Mouse (Mus musculus): ENCODE data around the gene Pum3. TPM values are rescaled to one million over a fixed set of nuclear protein-coding genes. Genes with fewer than 3 reads are reported as not detected.
"Not testable (repeated sequence)": the region's sequence is repeated elsewhere in the genome, so short reads cannot be mapped to it uniquely, and the experiment has no call there.

Gene Pum3
- total and polyA plus RNA-seq, 2 experiments from 2014 or later = 19.8 to 56.9 TPM

DNA sequence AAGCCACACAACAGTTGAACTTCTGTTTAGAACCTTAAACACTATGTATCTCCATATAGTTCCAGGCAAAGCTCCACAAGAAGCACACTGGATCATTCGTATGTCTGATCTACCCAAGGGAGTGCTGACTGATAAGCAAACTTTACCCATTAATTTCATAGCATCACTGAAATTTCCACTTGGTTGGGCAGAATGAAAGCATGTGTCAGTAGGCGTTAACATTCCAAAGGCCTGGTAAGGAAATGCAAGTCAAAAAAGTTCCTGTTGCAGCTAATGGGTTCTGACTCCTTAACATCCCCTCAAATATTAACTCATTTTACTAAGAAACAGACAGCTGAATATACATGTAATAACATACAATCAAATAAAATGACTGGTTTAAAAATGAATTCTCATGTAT lies 37.2 kb downstream of the Pum3 start:
- H3K4me2 ChIP-seq (ENCODE audit: low read depth, low read length, poor library complexity, severe bottlenecking) = no peak overlapping the region
- ATAC-seq (ENCODE audit: low FRiP score) (no peak), DNase-seq (ENCODE audit: low spot score) (no peak)
- no peak overlapping the region for H3K27ac ChIP-seq (ENCODE audit: low read depth, low read length)
- H3K4me3 ChIP-seq (ENCODE audit: low read depth, low read length) = no peak overlapping the region
- peaks cover 31% of the 10 kb centered on the region for H3K36me3 ChIP-seq (ENCODE audit: insufficient read depth, low read length)
- H3K4me1 ChIP-seq (ENCODE audit: insufficient read depth, low read length) = no peaks in the 10 kb centered on the region
- TF ChIP-seq CTCF (IDR thresholded peaks at IDR 0.05) = no peak
- H3K9ac ChIP-seq (replicated peaks; ENCODE audit: low read length, poor library complexity, severe bottlenecking) = no peak overlapping the region
- WGBS = 88% methylated on average over 2 of the region's 2 CpGs
- H3K9me3 ChIP-seq (ENCODE audit: low read length) = no peaks in the 10 kb centered on the region
- H3K27me3 ChIP-seq (ENCODE audit: insufficient read depth, low read length) = no peaks in the 10 kb centered on the region

DNA sequence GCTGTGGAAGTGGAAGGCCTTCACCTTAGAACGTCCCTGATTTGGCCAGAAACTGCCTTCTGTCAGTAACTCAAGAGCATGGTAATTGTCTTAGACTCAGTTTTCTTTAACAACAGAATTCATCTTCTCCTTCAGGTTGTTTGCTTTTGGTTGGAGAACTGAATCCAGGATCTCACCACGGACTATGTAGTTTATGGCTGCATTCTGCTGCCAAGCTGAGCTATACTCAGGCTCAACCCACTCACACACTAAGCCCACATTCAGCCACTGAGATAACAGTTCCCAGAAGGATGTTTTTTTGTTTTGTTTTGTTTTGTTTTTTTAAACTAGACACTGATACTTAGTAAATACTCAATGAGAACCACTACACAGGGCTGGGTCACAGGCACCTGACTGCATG lies 38.3 kb downstream of the Pum3 start:
- no peak for TF ChIP-seq CTCF (IDR thresholded peaks at IDR 0.05)
- Histone ChIP-seq H3K9ac (replicated peaks; ENCODE audit: low read length, poor library complexity, severe bottlenecking) (no peak overlapping the region), H3K27ac (ENCODE audit: low read depth, low read length) (no peak overlapping the region), H3K4me1 (ENCODE audit: insufficient read depth, low read length) (no peaks in the 10 kb centered on the region), H3K27me3 (ENCODE audit: insufficient read depth, low read length) (no peaks in the 10 kb centered on the region), H3K9me3 (ENCODE audit: low read length) (no peaks in the 10 kb centered on the region), H3K36me3 (ENCODE audit: insufficient read depth, low read length) (peaks cover 35% of the 10 kb centered on the region), H3K4me2 (ENCODE audit: low read depth, low read length, poor library complexity, severe bottlenecking) (no peak overlapping the region), H3K4me3 (ENCODE audit: low read depth, low read length) (no peak overlapping the region)
- no peak for DNase-seq (ENCODE audit: low spot score)
- ATAC-seq (ENCODE audit: low FRiP score) = no peak
- WGBS = 99% methylated on average over 2 of the region's 2 CpGs

DNA sequence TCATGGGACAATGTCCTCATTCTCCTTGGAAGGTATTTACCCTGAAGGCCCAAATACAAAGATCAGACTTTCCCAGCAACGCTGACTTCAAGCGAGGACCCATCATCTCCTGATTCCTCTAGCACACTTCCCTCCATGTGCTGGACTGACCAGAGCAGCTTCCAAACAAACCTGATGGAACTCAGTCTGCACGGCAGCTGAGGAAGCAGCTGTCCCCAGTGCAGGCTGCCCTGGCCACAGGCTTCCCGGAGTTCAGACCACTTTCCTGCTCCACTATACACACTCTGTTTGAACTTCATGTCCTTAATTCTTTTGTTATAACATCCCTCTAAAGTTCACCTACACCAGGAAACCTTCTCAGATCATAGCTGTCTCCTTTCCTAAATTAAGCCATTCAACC lies 40.1 kb downstream of the Pum3 start:
- H3K4me3 ChIP-seq (ENCODE audit: low read depth, low read length); H3K4me1 ChIP-seq (ENCODE audit: insufficient read depth, low read length); H3K27ac ChIP-seq (ENCODE audit: low read depth, low read length); H3K4me2 ChIP-seq (ENCODE audit: low read depth, low read length, poor library complexity, severe bottlenecking); H3K9ac ChIP-seq (replicated peaks; ENCODE audit: low read length, poor library complexity, severe bottlenecking); H3K9me3 ChIP-seq (ENCODE audit: low read length); DNase-seq (ENCODE audit: low spot score); ATAC-seq (ENCODE audit: low FRiP score); H3K27me3 ChIP-seq (ENCODE audit: insufficient read depth, low read length): not testable (repeated sequence)
- peaks cover 31% of the 10 kb centered on the region for H3K36me3 ChIP-seq (ENCODE audit: insufficient read depth, low read length)
- WGBS = 95% methylated on average over 4 of the region's 4 CpGs

DNA sequence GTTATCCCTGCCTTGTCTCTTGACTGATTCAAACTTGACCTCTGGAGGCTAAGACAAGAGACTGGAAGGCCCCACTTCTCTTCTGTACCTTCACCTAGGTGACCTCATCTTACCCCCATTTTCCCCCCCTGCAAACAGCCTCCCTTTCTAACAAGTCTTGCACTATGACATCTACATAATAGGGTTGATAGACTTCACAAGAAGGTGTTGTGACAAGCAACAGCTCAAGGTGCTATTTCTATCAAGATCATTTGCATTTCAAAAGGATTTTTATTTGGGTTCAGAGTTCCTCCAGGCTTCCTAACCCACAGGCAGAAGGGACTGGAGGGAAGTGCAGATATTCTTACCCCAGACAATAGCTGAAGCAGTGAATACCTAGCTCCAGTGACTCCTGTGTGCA lies 44.3 kb downstream of the Pum3 start:
- no peak overlapping the region for H3K27ac ChIP-seq (ENCODE audit: low read depth, low read length)
- DNase-seq (ENCODE audit: low spot score) = no peak
- ATAC-seq (ENCODE audit: low FRiP score) = no peak
- no peak overlapping the region for H3K4me2 ChIP-seq (ENCODE audit: low read depth, low read length, poor library complexity, severe bottlenecking)
- H3K36me3 ChIP-seq (ENCODE audit: insufficient read depth, low read length) = peaks cover 14% of the 10 kb centered on the region
- no peak overlapping the region for H3K4me3 ChIP-seq (ENCODE audit: low read depth, low read length)
- H3K4me1 ChIP-seq (ENCODE audit: insufficient read depth, low read length) = no peaks in the 10 kb centered on the region
- H3K9me3 ChIP-seq (ENCODE audit: low read length) = no peaks in the 10 kb centered on the region
- no peak for TF ChIP-seq CTCF (IDR thresholded peaks at IDR 0.05)
- H3K27me3 ChIP-seq (ENCODE audit: insufficient read depth, low read length) = no peaks in the 10 kb centered on the region
- H3K9ac ChIP-seq (replicated peaks; ENCODE audit: low read length, poor library complexity, severe bottlenecking) = no peak overlapping the region

DNA sequence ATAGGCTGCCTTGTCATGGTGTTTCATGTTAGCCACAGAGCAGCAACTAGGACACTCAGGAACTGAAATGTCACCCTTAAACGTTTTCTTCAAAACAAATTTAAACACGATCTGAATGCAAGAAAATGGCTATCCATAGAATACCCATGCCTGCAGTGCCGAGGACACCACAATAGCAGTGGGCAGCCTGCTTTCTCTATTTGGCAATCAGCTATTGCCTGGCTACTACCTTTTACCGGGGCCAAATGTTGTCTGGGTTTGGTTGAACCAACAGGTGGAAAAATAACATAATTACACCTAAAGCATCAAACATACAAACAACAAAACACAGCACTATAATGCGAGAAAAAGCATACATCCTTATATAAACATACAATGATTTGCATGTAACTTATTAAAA lies 46.4 kb downstream of the Pum3 start:
- Histone ChIP-seq H3K4me3 (ENCODE audit: low read depth, low read length) (no peak overlapping the region), H3K4me2 (ENCODE audit: low read depth, low read length, poor library complexity, severe bottlenecking) (no peak overlapping the region), H3K27ac (ENCODE audit: low read depth, low read length) (no peak overlapping the region), H3K27me3 (ENCODE audit: insufficient read depth, low read length) (no peaks in the 10 kb centered on the region), H3K36me3 (ENCODE audit: insufficient read depth, low read length) (peaks cover 10% of the 10 kb centered on the region; the same call in 1 of the 2 replicates), H3K4me1 (ENCODE audit: insufficient read depth, low read length) (no peaks in the 10 kb centered on the region), H3K9me3 (ENCODE audit: low read length) (no peaks in the 10 kb centered on the region), H3K9ac (replicated peaks; ENCODE audit: low read length, poor library complexity, severe bottlenecking) (no peak overlapping the region)
- no peak for TF ChIP-seq CTCF (IDR thresholded peaks at IDR 0.05)
- WGBS = 95% methylated on average over 5 of the region's 5 CpGs
- DNase-seq (ENCODE audit: low spot score) (no peak), ATAC-seq (ENCODE audit: low FRiP score) (no peak)

DNA sequence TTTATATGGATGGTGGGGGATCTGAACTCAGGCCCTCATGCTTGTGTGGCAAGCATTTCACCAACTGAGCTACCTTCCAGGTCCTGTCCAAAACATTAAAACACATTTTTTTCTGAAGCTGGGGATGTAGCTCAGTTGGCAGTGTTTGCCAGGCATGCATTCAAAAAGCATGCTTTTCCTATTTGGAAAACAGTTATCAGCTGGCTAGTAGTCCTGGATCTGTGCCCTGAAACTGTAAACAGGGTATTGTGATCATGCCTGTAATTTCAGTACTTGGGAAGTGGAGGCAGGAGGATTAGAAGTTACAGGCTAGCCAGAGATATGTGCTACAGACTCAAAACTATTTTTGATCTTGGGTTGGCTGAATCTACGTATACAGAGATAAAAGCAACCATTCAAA lies 47.5 kb downstream of the Pum3 start:
- DNase-seq (ENCODE audit: low spot score) (no peak), ATAC-seq (ENCODE audit: low FRiP score) (no peak)
- Histone ChIP-seq H3K4me3 (ENCODE audit: low read depth, low read length) (no peak overlapping the region), H3K36me3 (ENCODE audit: insufficient read depth, low read length) (peaks cover 5% of the 10 kb centered on the region; the same call in 1 of the 2 replicates), H3K9me3 (ENCODE audit: low read length) (no peaks in the 10 kb centered on the region), H3K4me1 (ENCODE audit: insufficient read depth, low read length) (no peaks in the 10 kb centered on the region), H3K27ac (ENCODE audit: low read depth, low read length) (no peak overlapping the region), H3K4me2 (ENCODE audit: low read depth, low read length, poor library complexity, severe bottlenecking) (no peak overlapping the region), H3K9ac (replicated peaks; ENCODE audit: low read length, poor library complexity, severe bottlenecking) (no peak overlapping the region), H3K27me3 (ENCODE audit: insufficient read depth, low read length) (no peaks in the 10 kb centered on the region)
- 72% methylated on average over 1 of the region's 1 CpGs for WGBS
- no peak for TF ChIP-seq CTCF (IDR thresholded peaks at IDR 0.05)
